Mouse (Mus musculus) lung, embryonic 16.5 days (tissue): ENCODE measurements around the gene Gm49601. TPM values are rescaled to one million over a fixed set of nuclear protein-coding genes. Genes with fewer than 3 reads are reported as not detected.

Experiments
- ATAC-seq: fragments of 200-750 bp; cut with Nextera tagmentation; 2 replicates; pipeline ENCODE4 v1.8.0; 2017; ENCODE audit warnings: low read depth, mild to moderate bottlenecking, moderate library complexity
- H3K27ac ChIP-seq: fragments of 300-500 bp; sonication (generic); 2 replicates; pipeline ENCODE4 v1.5.1; 2014; ENCODE audit warnings: mild to moderate bottlenecking, control low read depth, low read length
- H3K27me3 ChIP-seq: fragments of 300-500 bp; sonication (generic); 2 replicates; pipeline ENCODE4 v1.6.1; 2014; ENCODE audit warnings: low read depth, low read length, mixed read lengths; ENCODE audit not compliant: control insufficient read depth, insufficient read depth
- H3K36me3 ChIP-seq: fragments of 300-500 bp; sonication (generic); 2 replicates; pipeline ENCODE4 v1.6.1; 2014; ENCODE audit warnings: low read length; ENCODE audit not compliant: control insufficient read depth, insufficient read depth
- H3K4me1 ChIP-seq: fragments of 300-500 bp; sonication (generic); replicated peaks from 2 replicates; pipeline ENCODE4 v1.6.1; 2014; ENCODE audit warnings: low read length, mixed read lengths; ENCODE audit not compliant: control insufficient read depth, insufficient read depth
- H3K4me2 ChIP-seq: fragments of 300-500 bp; sonication (generic); 2 replicates; pipeline ENCODE4 v1.6.1; 2014; ENCODE audit warnings: low read depth, low read length, control low read depth
- H3K4me3 ChIP-seq: fragments of 300-500 bp; sonication (generic); 2 replicates; pipeline ENCODE4 v1.5.1; 2014; ENCODE audit warnings: mild to moderate bottlenecking, low read length, control low read depth
- H3K9ac ChIP-seq: fragments of 300-500 bp; sonication (generic); 2 replicates; pipeline ENCODE4 v1.6.1; 2014; ENCODE audit warnings: low read length, control low read depth
- H3K9me3 ChIP-seq: fragments of 300-500 bp; sonication (generic); 2 replicates; pipeline ENCODE4 v1.6.1; 2016; ENCODE audit warnings: low read length; ENCODE audit not compliant: control insufficient read depth
- WGBS: fragments of 180-500 bp; shearing (Covaris S2); extraction: QIAGEN DNeasy Blood & Tissue Kit; methylation state at CpG from one replicate; pipeline ENCODE4 v1.1.7; 2014; 5-methylcytosine and 5-hydroxymethylcytosine counted together
- polyA plus RNA-seq: library from polyadenylated mRNA; unstranded; fragments of >200 nt; fragmentation: Nextera tagmentation; extraction: Ambion mirVana; gene quantifications from 2 replicates; pipeline ENCODE4 v1.2.1, GENCODE M21; 2015

The Gm49601 gene
- polyA plus RNA-seq, 1 experiment from 2014 or later: 4.2 TPM

DNA sequence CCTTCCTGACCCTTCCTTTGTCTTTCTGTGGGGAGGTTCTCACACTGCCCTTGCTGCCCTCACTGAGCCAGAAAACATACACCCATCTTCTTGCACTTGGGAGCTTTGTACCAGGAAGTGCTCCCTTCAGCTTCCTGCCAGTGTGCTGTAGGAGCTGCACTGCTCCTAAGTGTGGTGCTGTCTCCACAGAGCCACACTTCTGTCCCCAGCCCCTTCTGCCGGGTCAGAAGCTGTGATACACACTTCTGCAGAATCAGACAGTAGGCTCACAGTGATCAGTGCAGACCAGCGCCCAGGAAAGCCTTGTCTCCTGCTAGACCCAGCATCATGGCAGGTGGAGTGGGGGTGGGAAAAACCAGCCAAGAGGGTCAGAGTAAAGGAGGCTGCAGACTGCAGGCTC lies 6.6 kb upstream of the Gm49601 start:
- Histone ChIP-seq H3K4me1 (peaks cover 8% of the 10 kb centered on the region), H3K27me3 (no peaks in the 10 kb centered on the region; the same call in 1 of the 2 replicates), H3K4me3 (no peak overlapping the region), H3K9me3 (no peaks in the 10 kb centered on the region), H3K9ac (no peak overlapping the region), H3K36me3 (no peaks in the 10 kb centered on the region), H3K4me2 (no peak overlapping the region), H3K27ac (no peak overlapping the region)
- no peak for ATAC-seq
- WGBS: 52% methylated on average over 2 of the region's 2 CpGs

- H3K9ac ChIP-seq: no peak overlapping the region
- ATAC-seq: no peak
- no peaks in the 10 kb centered on the region for H3K36me3 ChIP-seq
- H3K4me1 ChIP-seq: peaks cover 8% of the 10 kb centered on the region
- H3K4me3 ChIP-seq: no peak overlapping the region
- H3K4me2 ChIP-seq: no peak overlapping the region
- WGBS: 47% methylated on average over 3 of the region's 3 CpGs
- H3K27ac ChIP-seq: no peak overlapping the region
- H3K27me3 ChIP-seq: peaks cover 1% of the 10 kb centered on the region; the same call in 1 of the 2 replicates
- H3K9me3 ChIP-seq: no peaks in the 10 kb centered on the region
Observed at GRCm38 (mm10) chr16:18632059-18632458, 5.8 kb upstream of the Gm49601 start.

DNA sequence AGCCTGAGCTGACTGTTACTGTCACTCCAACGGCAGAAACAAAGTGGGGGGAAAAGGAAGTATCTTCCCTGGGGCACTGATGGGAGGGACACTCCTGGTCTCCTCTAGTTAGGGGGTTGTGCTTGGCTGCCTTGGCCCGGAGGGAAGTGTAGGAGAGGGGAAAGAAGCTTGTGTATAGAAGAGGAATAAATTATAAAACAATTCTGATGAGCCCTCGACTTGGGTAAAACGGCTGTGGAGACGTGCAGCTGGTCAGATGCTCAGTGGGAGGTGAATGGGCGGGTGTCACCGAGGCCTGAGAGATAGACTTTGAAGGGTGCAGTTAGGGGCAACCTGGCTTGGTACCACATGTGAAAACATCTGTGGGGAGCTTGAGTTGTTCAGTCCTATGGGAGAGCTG lies 4.9 kb upstream of the Gm49601 start:
- peaks cover 2% of the 10 kb centered on the region; the same call in 1 of the 2 replicates for H3K27me3 ChIP-seq
- no peaks in the 10 kb centered on the region for H3K36me3 ChIP-seq
- no peak overlapping the region for H3K4me3 ChIP-seq
- H3K9ac ChIP-seq: no peak overlapping the region
- ATAC-seq: no peak
- H3K4me2 ChIP-seq: no peak overlapping the region
- H3K4me1 ChIP-seq: peaks cover 14% of the 10 kb centered on the region
- WGBS: 58% methylated on average over 7 of the region's 7 CpGs
- no peak overlapping the region for H3K27ac ChIP-seq
- no peaks in the 10 kb centered on the region for H3K9me3 ChIP-seq

DNA sequence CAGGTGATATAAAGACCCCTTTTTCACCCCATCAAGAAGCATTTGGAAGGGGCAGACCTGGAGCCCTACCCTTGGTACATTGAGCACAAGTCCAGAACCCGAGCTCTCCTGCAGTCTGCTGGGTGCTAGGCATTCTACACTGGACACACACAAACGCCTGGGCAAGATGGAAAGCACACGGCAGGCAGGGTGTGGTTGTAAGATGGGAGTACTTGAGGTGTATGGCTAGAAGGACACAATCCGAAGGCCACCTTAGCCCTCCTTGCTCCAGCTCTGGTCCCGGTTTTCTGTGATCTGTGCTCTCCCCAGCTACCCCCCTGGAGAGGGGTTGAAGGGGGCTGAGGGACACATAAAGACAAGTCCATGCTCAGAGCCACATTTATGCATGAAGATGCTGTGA lies 4.1 kb upstream of the Gm49601 start:
- no peak for ATAC-seq
- Histone ChIP-seq H3K27ac (no peak overlapping the region), H3K4me3 (peak overlapping the region; percentile 78), H3K9me3 (no peaks in the 10 kb centered on the region), H3K4me2 (peak overlapping the region; percentile 84), H3K4me1 (peaks cover 19% of the 10 kb centered on the region), H3K27me3 (peaks cover 9% of the 10 kb centered on the region), H3K9ac (peak overlapping the region; percentile 83), H3K36me3 (no peaks in the 10 kb centered on the region)
- 50% methylated on average over 5 of the region's 5 CpGs for WGBS

- whole genome bisulfite sequencing: under 1% methylated on average over 55 of the region's 93 CpGs
Observed at GRCm38 (mm10) chr16:18629390-18630231, 3.4 kb upstream of the Gm49601 start, which contains the start of gene Sept5. Gene Sept5, minus strand, starts transcription at chr16:18629954.

GRCm38 (mm10) chr16:18628948-18629340 lies 2.7 kb upstream of the Gm49601 start:
- 40% methylated on average over 2 of the region's 2 CpGs for WGBS
- Histone ChIP-seq H3K4me3 (peak overlapping the region; percentile 78), H3K27ac (no peak overlapping the region), H3K36me3 (no peaks in the 10 kb centered on the region), H3K4me2 (peak overlapping the region; percentile 84), H3K27me3 (peaks cover 23% of the 10 kb centered on the region), H3K9ac (peak overlapping the region; percentile 83), H3K9me3 (no peaks in the 10 kb centered on the region), H3K4me1 (peaks cover 19% of the 10 kb centered on the region)
- ATAC-seq: no peak

More at GRCm38 (mm10) chr16:18629390-18630231, 3.4 kb upstream of the Gm49601 start, which contains the start of gene Sept5:
- Histone ChIP-seq H3K27ac (no peak within 1 kb of the TSS), H3K4me2 (peak within 1 kb of the TSS; percentile 84), H3K27me3 (peaks cover 16% of the 10 kb centered on the region), H3K4me3 (peak within 1 kb of the TSS; percentile 78), H3K36me3 (no peaks in the 10 kb centered on the region), H3K9ac (peak within 1 kb of the TSS; percentile 83), H3K9me3 (no peaks in the 10 kb centered on the region), H3K4me1 (peaks cover 19% of the 10 kb centered on the region)
- peak; percentile 63 for ATAC-seq

DNA sequence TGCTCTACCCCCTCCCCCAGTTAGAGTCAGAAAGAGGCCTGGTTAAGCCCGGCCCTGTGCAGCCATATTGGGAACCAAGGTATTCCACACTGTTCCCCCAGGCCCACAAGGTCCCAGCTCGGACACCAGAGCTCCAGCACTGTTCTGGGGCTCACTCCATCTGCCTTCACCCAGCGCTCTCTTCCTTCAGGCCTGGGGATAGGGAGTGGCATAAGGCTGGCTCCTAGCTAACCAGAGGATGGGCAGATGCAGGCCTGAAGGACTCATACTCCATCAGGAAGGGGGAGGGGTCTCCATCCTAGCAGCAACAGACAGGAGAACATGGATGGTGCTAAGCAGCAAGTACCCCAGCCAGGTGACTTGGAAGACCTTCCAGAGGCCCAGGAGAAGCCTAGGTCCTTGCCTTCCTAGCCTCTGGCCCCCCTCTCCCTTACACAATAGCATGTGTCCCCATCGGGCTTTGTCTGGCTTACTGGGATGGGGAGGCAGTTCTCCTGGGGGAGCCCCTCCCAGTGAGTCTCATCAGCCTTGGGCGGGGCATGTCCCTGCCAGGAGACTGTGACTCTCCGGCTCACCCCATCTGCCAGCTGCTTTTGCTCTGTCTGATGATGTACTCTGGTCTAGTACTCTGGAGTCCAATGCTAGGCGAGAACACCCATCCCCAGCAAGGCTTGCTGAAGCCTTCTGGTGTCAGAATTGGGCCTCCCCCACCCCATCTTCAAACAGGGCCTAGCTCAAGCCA lies 2.1 kb upstream of the Gm49601 start:
- Histone ChIP-seq H3K4me3 (peak overlapping the region; percentile 78), H3K4me1 (peaks cover 19% of the 10 kb centered on the region), H3K27ac (no peak overlapping the region), H3K9me3 (no peaks in the 10 kb centered on the region), H3K9ac (peak overlapping the region; percentile 83), H3K4me2 (peak overlapping the region; percentile 84), H3K36me3 (no peaks in the 10 kb centered on the region), H3K27me3 (peaks cover 29% of the 10 kb centered on the region)
- WGBS: 72% methylated on average over 7 of the region's 7 CpGs
- no peak for ATAC-seq

GRCm38 (mm10) chr16:18627163-18627562 lies 936 bp upstream of the Gm49601 start:
- Histone ChIP-seq H3K4me2 (no peak overlapping the region), H3K4me3 (no peak overlapping the region)

DNA sequence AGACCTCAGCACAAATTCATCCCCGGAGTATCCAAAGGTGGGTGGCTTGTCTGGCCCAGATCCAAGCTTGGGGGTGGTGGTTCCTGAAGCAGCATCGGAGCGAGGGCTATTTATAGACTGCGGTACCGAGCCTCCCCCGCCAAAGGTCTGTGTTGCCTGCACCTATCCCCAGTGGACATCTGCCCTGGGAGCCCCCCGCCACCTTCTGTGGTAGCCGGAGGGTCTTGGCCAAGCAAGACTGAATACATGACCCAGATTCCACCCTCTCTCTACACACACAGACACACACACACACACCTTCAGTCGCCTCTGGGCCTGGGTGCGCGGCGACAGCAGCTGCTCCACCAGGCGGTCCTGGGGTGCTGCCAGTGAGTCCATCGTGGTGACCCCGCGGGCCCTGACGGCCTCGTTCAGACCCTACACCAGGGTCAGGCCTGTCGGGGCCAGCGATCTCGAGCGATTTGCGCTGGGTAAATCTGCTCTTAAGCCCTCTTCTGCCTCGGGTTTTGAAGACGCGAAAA lies 376 bp downstream of the Gm49601 start:
- no peaks in the 10 kb centered on the region for H3K9me3 ChIP-seq
- peak; percentile 3; the same call in 1 of the 2 replicates for ATAC-seq
- H3K27me3 ChIP-seq: peaks cover 54% of the 10 kb centered on the region
- peak overlapping the region; percentile 94 for H3K4me2 ChIP-seq
- H3K9ac ChIP-seq: peak overlapping the region; percentile 62
- H3K4me1 ChIP-seq: peaks cover 26% of the 10 kb centered on the region
- WGBS: 23% methylated on average over 26 of the region's 26 CpGs
- H3K27ac ChIP-seq: no peak overlapping the region
- H3K36me3 ChIP-seq: no peaks in the 10 kb centered on the region; the same call in 1 of the 2 replicates
- H3K4me3 ChIP-seq: peak overlapping the region; percentile 56

More at GRCm38 (mm10) chr16:18627163-18627562, 936 bp upstream of the Gm49601 start:
- Histone ChIP-seq H3K4me1 (peaks cover 19% of the 10 kb centered on the region), H3K36me3 (no peaks in the 10 kb centered on the region; the same call in 1 of the 2 replicates), H3K27me3 (peaks cover 41% of the 10 kb centered on the region), H3K9me3 (no peaks in the 10 kb centered on the region), H3K27ac (no peak overlapping the region), H3K9ac (no peak overlapping the region)
- no peak for ATAC-seq
- 53% methylated on average over 3 of the region's 3 CpGs for WGBS
